In genomic region chr10:22036256-22036655, GRCm38 (mm10) we compare ENCODE assay signal across 11 mouse cellular contexts. TPM values are rescaled to one million over a fixed set of nuclear protein-coding genes. Genes with fewer than 3 reads are reported as not detected.
A peak's percentile ranks its signal among the peaks of the same experiment; 100 is the strongest.
DNase-seq lines count a peak whose midpoint lies in the region; ATAC-seq and TF ChIP-seq lines count a peak whose summit lies in the region.
"Not testable (repeated sequence)": the region's sequence is repeated elsewhere in the genome, so short reads cannot be mapped to it uniquely, and the experiment has no call there.
"Had no signal": no experiment of that assay in that cellular context is flagged by ENCODE, and none has a peak within 500 bp of the region (broad histone marks: within the 10 kb centered on the region; RNA-seq: fewer than 3 reads in every experiment).

No protein-coding gene starts in this region.

- not testable (repeated sequence) for H3K4me3 ChIP-seq in CH12.LX (replicated peaks in 1 of 3; ENCODE audit: low read depth in 2 of 3, low read length in 2 of 3, poor library complexity in 1 of 3); cerebellum, adult 2 months (replicated peaks; ENCODE audit: insufficient read depth, low read depth, low read length); forebrain, embryonic 14.5 days (ENCODE audit: low read depth, low read length); hindbrain, embryonic 10.5 days; layer of hippocampus, adult 2 months

- TF ChIP-seq CTCF in CH12.LX (conservative IDR thresholded peaks at IDR 0.05 in 1 of 2, IDR thresholded peaks at IDR 0.05 in 1 of 2; ENCODE audit: low read depth in 2 of 2, low read length in 2 of 2), result peak; percentile 27 to 63; a peak in 3 of 4 replicates
- peak; percentile 66 for TF ChIP-seq CTCF in cerebellum, adult 2 months (IDR thresholded peaks at IDR 0.05; ENCODE audit: borderline replicate concordance, insufficient read depth, low read depth, low read length)
- peak; percentile 80 for TF ChIP-seq CTCF in layer of hippocampus, adult 2 months (conservative IDR thresholded peaks at IDR 0.05)

- H3K9me3 ChIP-seq in CH12.LX (replicated peaks; ENCODE audit: low read length); forebrain, embryonic 14.5 days (replicated peaks; ENCODE audit: control insufficient read depth, low read length); hindbrain, embryonic 10.5 days: not testable (repeated sequence)

- H3K9ac ChIP-seq in CH12.LX (ENCODE audit: insufficient read depth, low read depth); forebrain, embryonic 14.5 days (ENCODE audit: low read length): not testable (repeated sequence)

- TF ChIP-seq POLR2A in CH12.LX (IDR thresholded peaks at IDR 0.05; ENCODE audit: low read depth, low read length); cerebellum, adult 2 months (IDR thresholded peaks at IDR 0.05; ENCODE audit: borderline replicate concordance, insufficient read depth, low read length): not testable (repeated sequence)

- 1% methylated on average over 3 of the region's 3 CpGs for WGBS in cerebellum, adult 2 months
- 7% methylated on average over 3 of the region's 3 CpGs for whole genome bisulfite sequencing in forebrain, embryonic 14.5 days
- WGBS in hindbrain, embryonic 10.5 days, result 11% methylated on average over 3 of the region's 3 CpGs

- H3K79me2 ChIP-seq in CH12.LX (replicated peaks; ENCODE audit: control insufficient read depth, extremely low read depth, insufficient read depth, poor library complexity, severe bottlenecking), result not testable (repeated sequence)

- dilution Hi-C loops in CH12.LX (cut with MboI; ENCODE audit: extremely low pct_ligation_motif_present, extremely low pct_unique_long_range_greater_than_20kb, low sequenced_read_pairs), result not testable (repeated sequence)

- not testable (repeated sequence) for ATAC-seq in forebrain, embryonic 14.5 days

- in situ Hi-C loops in CH12.LX (cut with MboI; ENCODE audit: low pct_ligation_motif_present, low pct_unique_long_range_greater_than_20kb, low sequenced_read_pairs), result loop anchor here (10.0 to 25.0 kb wide), 2 partner anchors 101 to 449 kb away; partner anchors contain the start of gene E030030I06Rik

- not testable (repeated sequence) for H3K4me1 ChIP-seq in CH12.LX (ENCODE audit: control insufficient read depth in 1 of 2, insufficient read depth in 2 of 2); cerebellum, adult 2 months (ENCODE audit: control insufficient read depth, insufficient read depth, low read length); forebrain, embryonic 14.5 days (ENCODE audit: control insufficient read depth, insufficient read depth, low read length); hindbrain, embryonic 10.5 days (replicated peaks)

- TF ChIP-seq EP300 in CH12.LX (IDR thresholded peaks at IDR 0.05; ENCODE audit: low read length), result not testable (repeated sequence)

- not testable (repeated sequence) for H3K36me3 ChIP-seq in CH12.LX (replicated peaks in 1 of 2; ENCODE audit: control insufficient read depth in 1 of 2, insufficient read depth in 1 of 2, low read length in 1 of 2); forebrain, embryonic 14.5 days (ENCODE audit: control insufficient read depth, insufficient read depth, low read length); hindbrain, embryonic 10.5 days

- not testable (repeated sequence) for H3K27me3 ChIP-seq in CH12.LX (replicated peaks); cerebellum, adult 2 months (ENCODE audit: control insufficient read depth, insufficient read depth, low read length); forebrain, embryonic 14.5 days (replicated peaks; ENCODE audit: control insufficient read depth, insufficient read depth, low read length); hindbrain, embryonic 10.5 days (ENCODE audit: insufficient read depth, poor library complexity, severe bottlenecking)

- peak; percentile 45 for DNase-seq in CH12.LX (ENCODE audit: extremely low read depth)
- DNase-seq in cerebellum, adult 2 months, result peak; percentile 38 to 66
- peak; percentile 25 for DNase-seq in forebrain, embryonic 14.5 days (ENCODE audit: low spot score)
- peak; percentile 65 for DNase-seq in hindbrain, embryonic 10.5 days (ENCODE audit: low spot score)
- peak; percentile 9 to 69 for DNase-seq in layer of hippocampus, adult 2 months (ENCODE audit: low spot score in 2 of 2)
- DNase-seq in lung, adult 18-20 months, result peak; percentile 35 to 48
- DNase-seq in ovary, postnatal 14 days (ENCODE audit: low spot score), result peak; percentile 54
- peak; percentile 43 to 49 for DNase-seq in thymus, postnatal 36 days

- H3K4me2 ChIP-seq in CH12.LX (ENCODE audit: insufficient read depth, low read depth, poor library complexity, severe bottlenecking); forebrain, embryonic 14.5 days (ENCODE audit: low read length): not testable (repeated sequence)

- H3K27ac ChIP-seq in CH12.LX (ENCODE audit: insufficient read depth, low read depth); cerebellum, adult 2 months (ENCODE audit: insufficient read depth, low read length); forebrain, embryonic 14.5 days (ENCODE audit: low read depth, low read length); hindbrain, embryonic 10.5 days; layer of hippocampus, adult 2 months: not testable (repeated sequence)

- TF ChIP-seq RAD21 in CH12.LX (IDR thresholded peaks at IDR 0.05; ENCODE audit: low read depth, low read length), result peak; percentile 42

TF ChIP-seq in CH12.LX, 34 proteins besides CTCF, POLR2A, EP300 and RAD21:
- TF ChIP-seq SMC3 (IDR thresholded peaks at IDR 0.05; ENCODE audit: low read depth, low read length), result peak; percentile 67

RNA-seq across cellular contexts. Expression of gene 4930444G20Rik, which starts 31.6 kb away (rescaled TPM):
- total RNA-seq in CH12.LX (2012; rRNA removed) (not detected in 2 replicates), CH12.LX (2014; rRNA removed) (not detected in 2 replicates)
- not detected in 2 replicates for polyA plus RNA-seq in CH12.LX (2012; ENCODE audit: insufficient read length, low read depth)
- polyA plus RNA-seq in cerebellum, adult 2 months (2012; rRNA removed), result not detected in 2 replicates
- polyA plus RNA-seq in forebrain, embryonic 14.5 days (2014; fragmentation: Nextera tagmentation; extraction: Ambion mirVana), result not detected in 2 replicates
- polyA plus RNA-seq in hindbrain, embryonic 10.5 days (2016; fragmentation: Nextera tagmentation; extraction: Ambion mirVana), result not detected in 2 replicates
- not detected for total RNA-seq in layer of hippocampus, adult 2 months (2021)
- total RNA-seq: G1E had no signal
- polyA plus RNA-seq: G1E; inflammation-experienced regulatory T-cells, adult 6 months; lung, embryonic 15.5 days had no signal
